Mouse (Mus musculus): Measurements from ENCODE around the gene Pgf. TPM values are rescaled to one million over a fixed set of nuclear protein-coding genes. Genes with fewer than 3 reads are reported as not detected.

Pgf gene
- total and polyA plus RNA-seq, 3 experiments = 0.46 TPM; not detected in 2

- TF ChIP-seq CHD2 (IDR thresholded peaks at IDR 0.05; ENCODE audit: low read length) (no peak), E2F4 (IDR thresholded peaks at IDR 0.05; ENCODE audit: borderline replicate concordance, low read depth, low read length) (no peak), ZC3H11A (IDR thresholded peaks at IDR 0.05; ENCODE audit: low read depth, low read length) (no peak), UBTF (IDR thresholded peaks at IDR 0.05; ENCODE audit: borderline replicate concordance, insufficient read depth, low read depth, low read length) (no peak), MAZ (IDR thresholded peaks at IDR 0.05; ENCODE audit: low read depth, low read length) (no peak), CHD1 (IDR thresholded peaks at IDR 0.05; ENCODE audit: low read depth, low read length) (no peak), TBP (IDR thresholded peaks at IDR 0.05; ENCODE audit: low read depth, low read length) (no peak), NELFE (IDR thresholded peaks at IDR 0.05; ENCODE audit: low read depth, low read length) (no peak), SIN3A (IDR thresholded peaks at IDR 0.05; ENCODE audit: low read length) (no peak), ZNF384 (IDR thresholded peaks at IDR 0.05; ENCODE audit: low read depth, low read length) (no peak)
- no peaks in the 10 kb centered on the region for H3K36me3 ChIP-seq (ENCODE audit: control insufficient read depth in 1 of 2, insufficient read depth in 2 of 2, low read length in 2 of 2)
- no peak for DNase-seq (ENCODE audit: low read depth, low spot score)
Observed at GRCm38 (mm10) chr12:85197936-85198335, 20.3 kb upstream of the Pgf start.

GRCm38 (mm10) chr12:85197371-85197770, 19.8 kb upstream of the Pgf start:
- H3K27ac ChIP-seq (ENCODE audit: control insufficient read depth, low read depth, low read length) = no peak overlapping the region
- no peak overlapping the region for H3K4me3 ChIP-seq (ENCODE audit: control insufficient read depth in 1 of 2, insufficient read depth in 1 of 2, low read depth in 2 of 2, low read length in 2 of 2)
- H3K27me3 ChIP-seq (ENCODE audit: control insufficient read depth in 1 of 2, insufficient read depth in 2 of 2, low read length in 2 of 2) = peaks cover 3 to 4% of the 10 kb centered on the region in 2 experiments; a peak in 3 of 4 replicates
- no peak overlapping the region for H3K9ac ChIP-seq (ENCODE audit: control insufficient read depth, low read depth, low read length, poor library complexity, severe bottlenecking)
- H3K36me3 ChIP-seq (ENCODE audit: control insufficient read depth in 1 of 2, insufficient read depth in 2 of 2, low read length in 2 of 2) = no peaks in the 10 kb centered on the region
- no peak for DNase-seq (ENCODE audit: low read depth, low spot score)
- no peaks in the 10 kb centered on the region for H3K79me2 ChIP-seq (ENCODE audit: control insufficient read depth, insufficient read depth, low read length, poor library complexity)
- TF ChIP-seq CHD1 (IDR thresholded peaks at IDR 0.05; ENCODE audit: low read depth, low read length) (no peak), MAZ (IDR thresholded peaks at IDR 0.05; ENCODE audit: low read depth, low read length) (no peak), ZKSCAN1 (IDR thresholded peaks at IDR 0.05; ENCODE audit: low read depth, low read length) (no peak), SMC3 (IDR thresholded peaks at IDR 0.05; ENCODE audit: low read depth, low read length) (no peak), GATA1 (IDR thresholded peaks at IDR 0.05; ENCODE audit: low read depth, low read length) (no peak), USF1 (IDR thresholded peaks at IDR 0.05; ENCODE audit: low read depth, low read length) (no peak), POLR2AphosphoS2 (IDR thresholded peaks at IDR 0.05; ENCODE audit: low read length) (no peak), TAL1 (IDR thresholded peaks at IDR 0.05; ENCODE audit: low read length) (no peak), NELFE (IDR thresholded peaks at IDR 0.05; ENCODE audit: low read depth, low read length) (no peak)
- H3K4me1 ChIP-seq (ENCODE audit: control insufficient read depth in 1 of 2, insufficient read depth in 2 of 2, low read length in 2 of 2) = peaks cover 0 to 5% of the 10 kb centered on the region in 2 experiments; a peak in 2 of 4 replicates
- H3K9me3 ChIP-seq (replicated peaks; ENCODE audit: insufficient read depth, low read length) = no peaks in the 10 kb centered on the region

More at GRCm38 (mm10) chr12:85197936-85198335, 20.3 kb upstream of the Pgf start:
- no peak overlapping the region for H3K27ac ChIP-seq (ENCODE audit: control insufficient read depth, low read depth, low read length)
- no peak overlapping the region for H3K9ac ChIP-seq (ENCODE audit: control insufficient read depth, low read depth, low read length, poor library complexity, severe bottlenecking)
- H3K4me1 ChIP-seq (ENCODE audit: control insufficient read depth in 1 of 2, insufficient read depth in 2 of 2, low read length in 2 of 2) = peaks cover 0 to 2% of the 10 kb centered on the region in 2 experiments; a peak in 2 of 4 replicates
- no peak overlapping the region for H3K4me3 ChIP-seq (ENCODE audit: control insufficient read depth in 1 of 2, insufficient read depth in 1 of 2, low read depth in 2 of 2, low read length in 2 of 2)
- H3K79me2 ChIP-seq (ENCODE audit: control insufficient read depth, insufficient read depth, low read length, poor library complexity) = no peaks in the 10 kb centered on the region
- no peaks in the 10 kb centered on the region for H3K9me3 ChIP-seq (replicated peaks; ENCODE audit: insufficient read depth, low read length)
- peaks cover 4% of the 10 kb centered on the region in 2 experiments; a peak in 3 of 4 replicates for H3K27me3 ChIP-seq (ENCODE audit: control insufficient read depth in 1 of 2, insufficient read depth in 2 of 2, low read length in 2 of 2)
